ENCODE assay signal across 15 mouse cellular contexts in the genomic region with DNA sequence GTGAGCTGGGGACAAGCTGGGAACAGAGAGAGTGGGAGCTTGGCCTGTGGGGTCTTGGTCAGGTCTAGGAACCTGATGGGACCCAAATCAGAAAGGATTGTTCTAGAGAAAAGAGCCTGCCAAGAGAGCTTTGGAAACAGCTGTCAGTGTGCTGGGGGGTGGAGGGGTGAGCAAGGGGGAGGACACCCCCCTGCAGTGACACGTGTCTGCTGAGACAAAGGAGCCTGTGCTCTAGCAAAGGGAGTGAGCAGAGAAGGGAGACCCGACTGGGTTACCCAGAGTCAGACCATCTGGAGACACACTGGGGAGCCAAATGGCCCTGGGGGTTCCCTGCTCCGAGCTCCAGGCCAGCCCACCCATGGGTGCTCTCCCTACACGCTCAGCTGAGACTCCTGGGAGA. TPM values are rescaled to one million over a fixed set of nuclear protein-coding genes. Genes with fewer than 3 reads are reported as not detected.
A peak's percentile ranks its signal among the peaks of the same experiment; 100 is the strongest.
DNase-seq lines count a peak whose midpoint lies in the region; ATAC-seq lines count a peak whose summit lies in the region.
"Had no signal": no experiment of that assay in that cellular context is flagged by ENCODE, and none has a peak within 500 bp of the region (broad histone marks: within the 10 kb centered on the region; RNA-seq: fewer than 3 reads in every experiment).

No protein-coding gene starts in this region.

- H3K9me3 ChIP-seq in forebrain, embryonic 15.5 days: no peaks in the 10 kb centered on the region
- H3K9me3 ChIP-seq: lung, embryonic 15.5 days had no signal

- ATAC-seq in forebrain, embryonic 15.5 days (replicated peaks): peak; percentile 72
- ATAC-seq: activated CD4-positive, CD25-positive, alpha-beta regulatory T cell, adult 4 months had no signal

- peaks cover 19% of the 10 kb centered on the region for H3K4me1 ChIP-seq in forebrain, embryonic 15.5 days
- H3K4me1 ChIP-seq: lung, embryonic 15.5 days had no signal

- H3K27ac ChIP-seq in forebrain, embryonic 15.5 days (replicated peaks): peak overlapping the region; percentile 84
- H3K27ac ChIP-seq: layer of hippocampus, adult 2 months; lung, embryonic 15.5 days had no signal

- H3K9ac ChIP-seq in forebrain, embryonic 15.5 days (replicated peaks): no peak overlapping the region
- H3K9ac ChIP-seq: lung, embryonic 15.5 days had no signal

- peaks cover 52% of the 10 kb centered on the region for H3K36me3 ChIP-seq in forebrain, embryonic 15.5 days
- H3K36me3 ChIP-seq: lung, embryonic 15.5 days had no signal

- H3K4me3 ChIP-seq in forebrain, embryonic 15.5 days: no peak overlapping the region
- H3K4me3 ChIP-seq: layer of hippocampus, adult 2 months; lung, embryonic 15.5 days had no signal

- peak; percentile 27 for DNase-seq in layer of hippocampus, adult 9-11 months
- DNase-seq in layer of hippocampus, postnatal 36 days: no peak
- DNase-seq in retina, postnatal 1 day: peak; percentile 58
- DNase-seq in retina, embryonic 14.5 days (ENCODE audit: low spot score): no peak
- DNase-seq in retina, postnatal 7 days (ENCODE audit: low read depth, low spot score): peak; percentile 29
- DNase-seq in right cerebral cortex, postnatal 4 days: no peak
- no peak for DNase-seq in ovary, postnatal 14 days (ENCODE audit: low spot score)
- DNase-seq: cerebellum, adult 18-20 months; heart, postnatal 4 days; right cerebral cortex, postnatal 25 days had no signal

- WGBS in forebrain, embryonic 15.5 days: 15% methylated on average over 4 of the region's 4 CpGs

- no peak overlapping the region for H3K4me2 ChIP-seq in forebrain, embryonic 15.5 days (replicated peaks)
- H3K4me2 ChIP-seq: liver, embryonic 11.5 days; lung, embryonic 15.5 days had no signal

- no peaks in the 10 kb centered on the region for H3K27me3 ChIP-seq in forebrain, embryonic 15.5 days
- H3K27me3 ChIP-seq: lung, embryonic 15.5 days had no signal

RNA-seq across cellular contexts. Expression of a gene that starts 54.2 kb away (rescaled TPM):
- total RNA-seq in layer of hippocampus, postnatal 36 days (2021): 10 to 100 TPM; 44.9 to 51.7 TPM
- 32.0 and 32.8 TPM in 2 replicates for polyA plus RNA-seq in forebrain, embryonic 15.5 days (2015; fragmentation: Nextera tagmentation; extraction: Ambion mirVana)
- polyA plus RNA-seq: activated CD4-positive, CD25-positive, alpha-beta regulatory T cell, adult 4 months had no signal

Comparison
In these comparisons a context has a peak if more than half of its experiments do, and no peak if none do; other contexts are left out.
1. DNase-seq: peak in layer of hippocampus, adult 9-11 months (single experiment), retina, postnatal 1 day (single experiment) and retina, postnatal 7 days (single experiment); none in layer of hippocampus, postnatal 36 days (0 of 2), retina, embryonic 14.5 days (single experiment), right cerebral cortex, postnatal 4 days (single experiment) and ovary, postnatal 14 days (single experiment).